Mouse (Mus musculus) heart, postnatal 0 days (tissue): Measurements from ENCODE around the gene Gm28043.

Source experiments
- CTCF ChIP-seq: IDR thresholded peaks from 2 replicates; pipeline ENCODE4 v1.5.1; 2016; ENCODE audit warnings: antibody characterized with exemption, control low read depth, low read depth
- EP300 ChIP-seq: IDR thresholded peaks from 2 replicates; pipeline ENCODE4 v1.6.1; 2016; ENCODE audit warnings: antibody characterized with exemption, low read depth

DNA sequence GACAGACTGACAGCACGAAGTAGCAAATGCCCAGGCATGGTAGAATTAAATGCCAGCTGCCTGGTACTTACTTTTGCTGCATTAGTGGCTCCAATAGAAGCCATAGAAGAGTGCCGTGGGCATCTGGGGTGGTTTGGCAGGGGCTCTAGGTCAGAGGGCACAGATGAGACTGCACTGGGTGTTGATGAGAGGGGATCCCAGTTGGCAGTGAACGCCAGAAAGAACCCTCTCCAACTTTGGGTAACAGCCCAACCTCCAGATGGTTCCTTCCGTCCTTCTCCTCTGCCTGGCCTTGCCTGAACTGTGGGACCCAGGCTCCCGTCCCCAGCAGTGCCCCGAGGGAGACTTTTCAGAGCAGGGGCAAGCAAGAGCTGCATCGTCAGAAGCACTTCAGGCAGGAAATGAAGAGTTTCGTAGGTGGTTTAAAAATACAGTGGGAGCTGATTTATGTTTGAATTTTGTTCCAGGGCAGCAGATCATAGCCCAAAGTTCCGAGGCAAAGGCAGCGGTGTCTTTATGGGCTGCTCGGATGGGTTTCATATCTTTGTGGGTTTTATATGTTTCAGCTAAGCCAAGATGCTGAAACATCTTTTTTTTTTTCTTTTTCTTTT, 106.2 kb downstream of the Gm28043 start:
- no peak for TF ChIP-seq CTCF
- no peak for TF ChIP-seq EP300
